Mouse (Mus musculus): ENCODE measurements around the gene Rbm20. TPM values are rescaled to one million over a fixed set of nuclear protein-coding genes. Genes with fewer than 3 reads are reported as not detected.
A peak's percentile ranks its signal among the peaks of the same experiment; 100 is the strongest.

Gene Rbm20
- polyA plus RNA-seq, 1 experiment from 2014 or later: 1.2 TPM

DNA sequence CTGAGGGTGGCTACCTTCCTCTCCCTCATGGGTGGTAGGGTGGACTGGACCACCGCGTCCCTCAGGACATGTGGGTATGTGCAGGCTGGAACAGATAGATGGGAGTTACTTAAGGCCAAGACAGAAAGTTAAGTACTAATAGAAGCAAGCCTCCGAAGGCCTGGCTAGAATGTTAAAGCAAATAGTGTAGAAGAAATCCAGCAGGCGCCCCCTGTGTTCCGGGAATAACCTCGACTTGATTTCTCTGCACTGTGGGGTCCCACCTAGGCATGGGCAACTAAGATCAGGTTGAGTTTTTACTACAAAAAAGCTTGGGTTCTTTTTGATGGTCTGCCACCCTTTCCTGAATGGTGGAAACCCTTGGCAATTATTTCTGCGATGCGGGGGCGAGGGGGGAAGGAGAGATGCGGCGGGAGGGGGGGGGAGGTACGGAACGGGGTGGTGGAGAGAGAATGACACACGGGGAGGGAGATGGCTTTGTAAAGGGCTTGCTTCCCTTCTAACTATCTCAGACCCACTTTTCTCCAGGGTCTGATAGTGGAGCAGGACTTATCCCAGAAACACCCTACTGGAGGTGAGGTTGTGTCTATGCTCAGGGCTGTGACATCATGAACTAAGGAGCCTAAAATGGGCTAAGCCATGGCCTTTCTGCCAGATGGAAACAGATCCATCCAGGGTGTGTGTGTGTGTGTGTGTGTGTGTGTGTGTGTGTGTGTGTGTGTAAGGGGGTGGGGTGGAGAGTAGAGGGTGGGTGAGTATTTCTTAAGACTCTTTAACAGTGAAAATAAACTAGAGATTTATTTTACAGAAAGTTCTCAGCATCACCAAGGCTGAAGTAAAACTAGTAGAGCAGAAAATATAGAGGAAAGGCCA is 175.0 kb downstream of the Rbm20 start:
- no peaks in the 10 kb centered on the region for H3K27me3 ChIP-seq (ENCODE audit: control insufficient read depth, insufficient read depth, low read length)
- 76% methylated on average over 14 of the region's 14 CpGs for WGBS
- ATAC-seq (ENCODE audit: low read depth): peak; percentile 65
- H3K9me3 ChIP-seq (ENCODE audit: control insufficient read depth, low read length): no peaks in the 10 kb centered on the region
- H3K36me3 ChIP-seq (ENCODE audit: control insufficient read depth, insufficient read depth, low read length): no peaks in the 10 kb centered on the region
- H3K4me2 ChIP-seq (ENCODE audit: low read depth, low read length): no peak overlapping the region
- H3K9ac ChIP-seq (replicated peaks; ENCODE audit: low read depth, low read length): no peak overlapping the region
- H3K4me3 ChIP-seq (ENCODE audit: low read depth, low read length): no peak overlapping the region
- peak overlapping the region; percentile 86; the same call in 1 of the 2 replicates for H3K27ac ChIP-seq (ENCODE audit: low read depth, low read length)
- H3K4me1 ChIP-seq (ENCODE audit: control insufficient read depth, insufficient read depth, low read length): peaks cover 19% of the 10 kb centered on the region

DNA sequence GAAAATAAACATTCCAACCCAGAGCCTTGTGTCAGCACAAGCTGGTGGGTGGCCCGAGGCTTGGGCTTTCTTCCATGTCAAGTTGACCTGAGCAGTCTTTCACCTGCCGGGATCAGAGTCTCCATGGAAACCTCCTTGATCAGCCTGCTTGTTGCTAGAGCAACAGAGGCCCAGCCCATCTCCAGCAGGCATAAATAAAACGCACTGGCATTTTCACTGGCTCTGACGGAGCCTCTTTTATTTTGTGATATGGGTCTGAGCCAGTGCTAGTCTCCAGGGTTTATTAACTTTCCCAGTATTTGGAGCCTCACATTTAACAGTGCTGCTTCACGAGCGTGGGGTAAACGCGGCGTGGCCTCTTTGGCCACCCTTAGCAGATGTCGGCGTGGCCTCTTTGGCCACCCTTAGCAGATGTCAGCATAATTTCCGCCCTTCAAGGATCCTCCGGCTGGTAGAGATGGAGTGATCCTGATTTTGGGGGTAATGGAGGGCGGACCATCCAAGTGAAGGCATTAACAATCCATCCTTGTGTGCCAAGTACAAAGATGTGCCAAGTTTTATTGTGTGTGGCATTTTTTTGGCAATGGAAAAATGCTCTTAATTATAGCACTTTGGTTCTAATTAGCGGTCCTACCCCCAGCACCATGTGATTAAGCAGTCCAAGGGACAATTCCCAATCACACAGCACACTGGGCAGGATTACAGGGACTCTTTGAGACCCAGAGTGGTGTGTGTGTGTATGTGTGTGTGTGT is 175.8 kb downstream of the Rbm20 start:
- Histone ChIP-seq H3K36me3 (ENCODE audit: control insufficient read depth, insufficient read depth, low read length) (no peaks in the 10 kb centered on the region), H3K27me3 (ENCODE audit: control insufficient read depth, insufficient read depth, low read length) (no peaks in the 10 kb centered on the region), H3K4me2 (ENCODE audit: low read depth, low read length) (peak overlapping the region; percentile 40), H3K4me3 (ENCODE audit: low read depth, low read length) (no peak overlapping the region), H3K4me1 (ENCODE audit: control insufficient read depth, insufficient read depth, low read length) (peaks cover 19% of the 10 kb centered on the region), H3K27ac (ENCODE audit: low read depth, low read length) (peak overlapping the region; percentile 86), H3K9ac (replicated peaks; ENCODE audit: low read depth, low read length) (no peak overlapping the region), H3K9me3 (ENCODE audit: control insufficient read depth, low read length) (no peaks in the 10 kb centered on the region)
- ATAC-seq (ENCODE audit: low read depth): peak; percentile 91
- WGBS: 13% methylated on average over 15 of the region's 15 CpGs

DNA sequence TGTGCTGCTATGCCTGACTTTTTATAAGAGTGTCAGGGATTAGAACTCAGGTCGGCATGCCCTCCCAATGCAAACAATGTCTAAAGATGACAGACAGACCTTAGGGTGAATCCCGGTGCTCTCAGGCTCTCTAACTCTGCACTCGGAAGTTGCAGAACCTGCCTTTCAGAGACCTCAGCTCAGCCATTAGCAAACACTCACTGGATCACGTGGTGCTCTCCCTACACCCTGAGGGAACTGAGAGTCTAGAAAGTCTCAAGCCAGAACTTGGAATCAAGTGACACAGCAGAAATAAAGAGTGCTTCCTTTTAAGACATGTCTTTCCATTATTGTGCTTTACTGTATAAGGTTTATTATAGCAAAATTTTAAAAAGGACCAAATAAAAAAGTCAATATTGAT is 177.9 kb downstream of the Rbm20 start:
- no peak for ATAC-seq (ENCODE audit: low read depth)
- H3K27me3 ChIP-seq (ENCODE audit: control insufficient read depth, insufficient read depth, low read length): no peaks in the 10 kb centered on the region
- H3K4me1 ChIP-seq (ENCODE audit: control insufficient read depth, insufficient read depth, low read length): peaks cover 19% of the 10 kb centered on the region
- no peak overlapping the region for H3K27ac ChIP-seq (ENCODE audit: low read depth, low read length)
- H3K4me2 ChIP-seq (ENCODE audit: low read depth, low read length): no peak overlapping the region
- WGBS: 76% methylated on average over 4 of the region's 4 CpGs
- H3K4me3 ChIP-seq (ENCODE audit: low read depth, low read length): no peak overlapping the region
- H3K9ac ChIP-seq (replicated peaks; ENCODE audit: low read depth, low read length): no peak overlapping the region
- no peaks in the 10 kb centered on the region for H3K9me3 ChIP-seq (ENCODE audit: control insufficient read depth, low read length)
- H3K36me3 ChIP-seq (ENCODE audit: control insufficient read depth, insufficient read depth, low read length): no peaks in the 10 kb centered on the region

DNA sequence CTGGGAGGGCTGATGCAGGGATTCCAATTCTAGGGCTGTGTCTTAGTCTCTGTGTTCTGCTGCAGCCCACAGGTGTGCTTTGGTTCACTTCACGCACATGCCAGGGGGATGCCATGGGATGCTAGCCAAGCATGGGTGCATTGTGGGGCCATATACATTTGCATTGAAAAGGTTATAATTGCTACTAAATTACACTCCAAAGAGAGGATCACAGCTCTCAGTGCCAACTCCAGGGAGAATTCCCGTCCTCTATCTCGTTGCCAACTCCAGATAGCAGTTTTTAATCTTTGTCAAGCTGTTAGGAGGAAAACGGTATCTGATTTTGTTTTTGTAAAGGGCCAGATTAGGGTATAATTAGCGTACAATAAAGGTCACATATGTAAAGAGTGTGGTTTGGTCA is 178.7 kb downstream of the Rbm20 start:
- no peak overlapping the region for H3K27ac ChIP-seq (ENCODE audit: low read depth, low read length)
- no peak overlapping the region for H3K4me3 ChIP-seq (ENCODE audit: low read depth, low read length)
- no peak for ATAC-seq (ENCODE audit: low read depth)

DNA sequence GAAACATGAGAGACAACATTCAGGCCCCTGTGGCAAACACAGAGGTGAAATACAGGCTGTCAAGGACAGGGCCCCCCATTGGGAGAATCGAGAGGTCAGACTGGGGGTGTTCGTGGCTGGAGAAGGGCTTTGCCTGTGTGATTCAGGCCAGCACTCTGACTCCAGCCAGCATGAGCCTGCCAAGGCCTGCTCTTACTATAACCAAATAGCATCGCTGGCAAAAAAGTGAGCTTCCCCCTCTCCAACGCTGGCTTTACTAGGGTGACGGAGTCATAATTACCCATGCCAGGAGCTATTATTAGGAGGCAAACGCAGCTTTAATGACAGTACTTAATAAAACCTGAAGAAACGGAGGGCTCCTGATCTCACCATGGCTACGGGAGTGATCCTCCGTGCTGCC is 179.7 kb downstream of the Rbm20 start:
- H3K27me3 ChIP-seq (ENCODE audit: control insufficient read depth, insufficient read depth, low read length): no peaks in the 10 kb centered on the region
- WGBS: 50% methylated on average over 9 of the region's 9 CpGs
- peaks cover 19% of the 10 kb centered on the region for H3K4me1 ChIP-seq (ENCODE audit: control insufficient read depth, insufficient read depth, low read length)
- H3K36me3 ChIP-seq (ENCODE audit: control insufficient read depth, insufficient read depth, low read length): no peaks in the 10 kb centered on the region
- no peak overlapping the region for H3K4me3 ChIP-seq (ENCODE audit: low read depth, low read length)
- no peak overlapping the region for H3K27ac ChIP-seq (ENCODE audit: low read depth, low read length)
- H3K9me3 ChIP-seq (ENCODE audit: control insufficient read depth, low read length): no peaks in the 10 kb centered on the region
- H3K9ac ChIP-seq (replicated peaks; ENCODE audit: low read depth, low read length): no peak overlapping the region
- no peak overlapping the region for H3K4me2 ChIP-seq (ENCODE audit: low read depth, low read length)
- ATAC-seq (ENCODE audit: low read depth): no peak

More for the DNA sequence above, 178.7 kb downstream of the Rbm20 start:
- WGBS: 64% methylated on average over 5 of the region's 5 CpGs
- no peak overlapping the region for H3K4me2 ChIP-seq (ENCODE audit: low read depth, low read length)
- no peak overlapping the region for H3K9ac ChIP-seq (replicated peaks; ENCODE audit: low read depth, low read length)
- no peaks in the 10 kb centered on the region for H3K27me3 ChIP-seq (ENCODE audit: control insufficient read depth, insufficient read depth, low read length)
- no peaks in the 10 kb centered on the region for H3K36me3 ChIP-seq (ENCODE audit: control insufficient read depth, insufficient read depth, low read length)
- peaks cover 19% of the 10 kb centered on the region for H3K4me1 ChIP-seq (ENCODE audit: control insufficient read depth, insufficient read depth, low read length)
- no peaks in the 10 kb centered on the region for H3K9me3 ChIP-seq (ENCODE audit: control insufficient read depth, low read length)

DNA sequence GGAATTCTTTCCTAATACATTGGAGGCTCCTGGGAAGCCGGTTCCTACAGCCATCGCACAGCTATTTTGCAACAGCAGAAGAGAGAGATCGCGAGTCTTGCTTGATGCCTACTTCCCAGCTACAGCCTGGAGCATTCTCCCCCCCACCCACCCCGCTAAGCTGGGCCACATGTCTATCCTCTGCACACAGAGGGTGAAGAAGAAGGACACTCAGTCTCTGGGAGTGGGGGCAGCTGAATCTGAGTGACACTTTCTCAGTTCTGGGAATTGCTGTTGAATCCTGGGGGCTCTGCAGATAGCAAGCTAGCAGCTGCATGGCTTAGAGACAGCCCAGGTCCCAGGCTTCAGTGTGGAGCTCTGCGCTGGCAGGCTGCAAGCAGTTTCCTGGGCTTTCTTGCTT is 180.9 kb downstream of the Rbm20 start:
- no peaks in the 10 kb centered on the region for H3K9me3 ChIP-seq (ENCODE audit: control insufficient read depth, low read length)
- no peaks in the 10 kb centered on the region for H3K36me3 ChIP-seq (ENCODE audit: control insufficient read depth, insufficient read depth, low read length)
- ATAC-seq (ENCODE audit: low read depth): no peak
- H3K27ac ChIP-seq (ENCODE audit: low read depth, low read length): no peak overlapping the region
- H3K4me1 ChIP-seq (ENCODE audit: control insufficient read depth, insufficient read depth, low read length): peaks cover 9% of the 10 kb centered on the region
- H3K4me3 ChIP-seq (ENCODE audit: low read depth, low read length): no peak overlapping the region
- no peak overlapping the region for H3K4me2 ChIP-seq (ENCODE audit: low read depth, low read length)
- whole genome bisulfite sequencing: 80% methylated on average over 6 of the region's 6 CpGs
- H3K9ac ChIP-seq (replicated peaks; ENCODE audit: low read depth, low read length): no peak overlapping the region
- no peaks in the 10 kb centered on the region for H3K27me3 ChIP-seq (ENCODE audit: control insufficient read depth, insufficient read depth, low read length)

DNA sequence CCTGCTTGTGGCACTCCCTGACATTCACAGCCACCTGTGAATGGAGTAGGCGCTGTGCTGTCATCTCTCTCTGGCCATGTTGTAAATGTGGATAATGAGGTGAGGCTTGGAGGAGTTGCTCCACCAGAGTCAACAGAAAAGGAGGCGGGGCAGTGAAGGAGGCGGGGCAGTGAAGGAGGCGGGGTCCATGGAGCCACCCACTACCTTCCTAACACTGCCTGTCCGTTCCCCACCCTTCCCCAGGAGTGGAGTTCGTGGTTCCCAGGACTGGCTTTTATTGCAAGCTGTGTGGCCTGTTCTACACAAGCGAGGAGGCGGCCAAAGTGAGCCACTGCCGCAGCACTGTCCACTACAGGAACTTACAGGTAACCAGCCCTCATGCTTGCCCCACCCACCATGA is 182.0 kb downstream of the Rbm20 start:
- Histone ChIP-seq H3K4me1 (ENCODE audit: control insufficient read depth, insufficient read depth, low read length) (no peaks in the 10 kb centered on the region; the same call in 1 of the 2 replicates), H3K27me3 (ENCODE audit: control insufficient read depth, insufficient read depth, low read length) (no peaks in the 10 kb centered on the region), H3K9me3 (ENCODE audit: control insufficient read depth, low read length) (no peaks in the 10 kb centered on the region), H3K27ac (ENCODE audit: low read depth, low read length) (no peak overlapping the region), H3K4me3 (ENCODE audit: low read depth, low read length) (no peak overlapping the region), H3K36me3 (ENCODE audit: control insufficient read depth, insufficient read depth, low read length) (no peaks in the 10 kb centered on the region), H3K9ac (replicated peaks; ENCODE audit: low read depth, low read length) (no peak overlapping the region), H3K4me2 (ENCODE audit: low read depth, low read length) (no peak overlapping the region)
- ATAC-seq (ENCODE audit: low read depth): no peak
- WGBS: 19% methylated on average over 9 of the region's 9 CpGs

DNA sequence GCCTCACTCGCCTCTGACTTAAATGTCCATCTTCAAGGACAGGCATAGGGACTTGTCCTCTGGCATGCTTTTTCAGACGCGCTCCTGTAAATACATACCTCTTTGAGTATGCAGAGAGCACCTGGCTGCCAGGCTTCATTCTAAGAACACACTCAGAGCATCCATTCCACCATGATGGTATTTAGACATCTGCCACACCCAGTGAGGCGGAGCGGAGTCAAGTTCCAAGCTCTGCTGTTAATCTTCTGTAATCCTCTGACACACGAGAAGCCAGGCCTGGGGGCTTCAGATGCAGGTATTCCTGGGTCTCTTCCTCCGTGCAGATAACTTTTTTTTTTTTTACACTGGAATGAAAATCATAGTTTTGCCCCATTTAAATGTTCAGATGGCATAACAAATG is 182.5 kb downstream of the Rbm20 start:
- Histone ChIP-seq H3K27ac (ENCODE audit: low read depth, low read length) (no peak overlapping the region), H3K27me3 (ENCODE audit: control insufficient read depth, insufficient read depth, low read length) (no peaks in the 10 kb centered on the region), H3K4me3 (ENCODE audit: low read depth, low read length) (no peak overlapping the region), H3K4me2 (ENCODE audit: low read depth, low read length) (no peak overlapping the region), H3K36me3 (ENCODE audit: control insufficient read depth, insufficient read depth, low read length) (no peaks in the 10 kb centered on the region), H3K9me3 (ENCODE audit: control insufficient read depth, low read length) (no peaks in the 10 kb centered on the region), H3K4me1 (ENCODE audit: control insufficient read depth, insufficient read depth, low read length) (no peaks in the 10 kb centered on the region), H3K9ac (replicated peaks; ENCODE audit: low read depth, low read length) (no peak overlapping the region)
- WGBS: 66% methylated on average over 7 of the region's 7 CpGs
- ATAC-seq (ENCODE audit: low read depth): no peak

DNA sequence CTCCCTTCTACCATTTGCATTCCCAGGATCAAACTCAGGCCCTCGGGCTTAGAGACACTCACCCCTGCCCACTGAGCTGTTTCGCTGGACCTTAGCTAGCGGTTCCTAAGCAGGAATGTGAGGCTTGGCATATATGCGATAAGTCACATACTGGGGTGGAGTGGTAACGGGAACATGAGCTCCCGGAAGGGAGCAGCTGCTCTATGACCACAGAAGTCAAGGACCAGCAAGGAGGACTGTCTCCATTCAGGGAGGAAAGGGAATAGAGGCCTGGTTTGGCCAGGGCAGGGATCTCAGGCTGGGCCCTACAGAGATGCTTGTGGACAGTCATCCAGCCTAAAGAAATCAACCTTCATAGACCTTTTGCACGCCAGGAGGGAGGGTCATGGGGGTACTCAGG is 184.2 kb downstream of the Rbm20 start:
- no peak overlapping the region for H3K27ac ChIP-seq (ENCODE audit: low read depth, low read length)
- no peaks in the 10 kb centered on the region for H3K9me3 ChIP-seq (ENCODE audit: control insufficient read depth, low read length)
- H3K4me3 ChIP-seq (ENCODE audit: low read depth, low read length): no peak overlapping the region
- H3K36me3 ChIP-seq (ENCODE audit: control insufficient read depth, insufficient read depth, low read length): no peaks in the 10 kb centered on the region
- H3K9ac ChIP-seq (replicated peaks; ENCODE audit: low read depth, low read length): no peak overlapping the region
- H3K4me1 ChIP-seq (ENCODE audit: control insufficient read depth, insufficient read depth, low read length): no peaks in the 10 kb centered on the region
- no peak for ATAC-seq (ENCODE audit: low read depth)
- no peaks in the 10 kb centered on the region for H3K27me3 ChIP-seq (ENCODE audit: control insufficient read depth, insufficient read depth, low read length)
- 88% methylated on average over 7 of the region's 7 CpGs for WGBS
- no peak overlapping the region for H3K4me2 ChIP-seq (ENCODE audit: low read depth, low read length)
